Mouse (Mus musculus): ENCODE results near the gene 1500011B03Rik.

- TF ChIP-seq TAL1 (IDR thresholded peaks at IDR 0.05; ENCODE audit: low read length): no peak
- no peak for TF ChIP-seq GATA1 (IDR thresholded peaks at IDR 0.05; ENCODE audit: low read length)
Observed at GRCm38 (mm10) chr5:114858582-114858981, 35.3 kb upstream of the 1500011B03Rik start, which contains the start of gene Gm9936.
